Mouse (Mus musculus) liver, embryonic 14.5 days (tissue): ENCODE results near the gene Olfr522. TPM values are rescaled to one million over a fixed set of nuclear protein-coding genes. Genes with fewer than 3 reads are reported as not detected.

Experiments used
- ATAC-seq: fragments of 200-750 bp; cut with Nextera tagmentation; 2 replicates; pipeline ENCODE4 v1.8.0; 2017; ENCODE audit warnings: moderate number of reproducible peaks, mild to moderate bottlenecking, moderate library complexity; ENCODE audit not compliant: insufficient read depth
- DNase-seq, 3 experiments: peaks; one replicate each; pipeline ENCODE4 v3.0.0-alpha.2; 2012 to 2013; ENCODE audit warnings: low read depth in 3 of 3, low spot score in 3 of 3
- H3K27ac ChIP-seq: fragments of 300-500 bp; sonication (generic); 2 replicates; pipeline ENCODE4 v1.5.1; 2014; ENCODE audit warnings: moderate library complexity, mild to moderate bottlenecking, control low read depth, inconsistent platforms
- H3K27me3 ChIP-seq: fragments of 300-500 bp; sonication (generic); 2 replicates; pipeline ENCODE4 v1.6.1; 2014; ENCODE audit warnings: mild to moderate bottlenecking, low read length, moderate library complexity; ENCODE audit not compliant: control insufficient read depth, insufficient read depth
- H3K36me3 ChIP-seq: fragments of 300-500 bp; sonication (generic); replicated peaks from 2 replicates; pipeline ENCODE4 v1.6.1; 2014; ENCODE audit warnings: low read depth; ENCODE audit not compliant: control insufficient read depth, insufficient read depth
- H3K4me1 ChIP-seq, 2 experiments: fragments of 200-500 bp in 1 of 2; fragments of 300-500 bp in 1 of 2; sonication (generic) in 1 of 2; replicated peaks; 2 replicates each; pipeline ENCODE4 v1.6.1; 2012 to 2014; ENCODE audit warnings: antibody characterized with exemption in 1 of 2, inconsistent platforms in 1 of 2, low read length in 1 of 2; ENCODE audit not compliant: control insufficient read depth in 2 of 2, insufficient read depth in 2 of 2
- H3K4me2 ChIP-seq: fragments of 300-500 bp; sonication (generic); 2 replicates; pipeline ENCODE4 v1.6.1; 2014; ENCODE audit warnings: low read depth, mild to moderate bottlenecking, control low read depth, moderate library complexity
- H3K4me3 ChIP-seq, 2 experiments: fragments of 200-500 bp in 1 of 2; fragments of 300-500 bp in 1 of 2; sonication (generic) in 1 of 2; 2 replicates each; pipeline ENCODE4 v1.5.1; 2012 to 2014; ENCODE audit warnings: low read depth in 2 of 2, low read length in 2 of 2, mild to moderate bottlenecking in 2 of 2, control low read depth in 1 of 2, inconsistent platforms in 1 of 2, moderate library complexity in 1 of 2; ENCODE audit not compliant: insufficient read depth in 1 of 2
- H3K9ac ChIP-seq: fragments of 300-500 bp; sonication (generic); replicated peaks from 2 replicates; pipeline ENCODE4 v1.6.1; 2014; ENCODE audit warnings: mild to moderate bottlenecking, control low read depth, moderate library complexity
- H3K9me3 ChIP-seq: fragments of 300-500 bp; sonication (generic); 2 replicates; pipeline ENCODE4 v1.6.1; 2016; ENCODE audit warnings: low read length, mixed read lengths; ENCODE audit not compliant: control insufficient read depth
- CTCF ChIP-seq: IDR thresholded peaks from 2 replicates; pipeline ENCODE4 v1.5.1; 2016; ENCODE audit warnings: antibody characterized with exemption, low read depth, control low read depth
- EP300 ChIP-seq: IDR thresholded peaks from 2 replicates; pipeline ENCODE4 v1.6.1; 2016; ENCODE audit warnings: antibody characterized with exemption, low read depth
- WGBS: fragments of 180-500 bp; shearing (Covaris S2); extraction: QIAGEN DNeasy Blood & Tissue Kit; methylation state at CpG from one replicate; pipeline ENCODE4 v1.1.7; 2014; ENCODE audit not compliant: insufficient replicate concordance; 5-methylcytosine and 5-hydroxymethylcytosine counted together
- polyA plus RNA-seq, 2 experiments: library from polyadenylated mRNA; depleted of rRNA in 1 of 2; stranded (reverse) in 1 of 2; unstranded in 1 of 2; fragments of >200 nt; fragmentation: Nextera tagmentation in 1 of 2; extraction: Ambion mirVana in 1 of 2; gene quantifications; 2 replicates each; pipeline versions ENCODE4 v1.2.1 to v1.2.3; 2012 to 2014

The Olfr522 gene
- polyA plus RNA-seq, 2 experiments, result not detected

DNA sequence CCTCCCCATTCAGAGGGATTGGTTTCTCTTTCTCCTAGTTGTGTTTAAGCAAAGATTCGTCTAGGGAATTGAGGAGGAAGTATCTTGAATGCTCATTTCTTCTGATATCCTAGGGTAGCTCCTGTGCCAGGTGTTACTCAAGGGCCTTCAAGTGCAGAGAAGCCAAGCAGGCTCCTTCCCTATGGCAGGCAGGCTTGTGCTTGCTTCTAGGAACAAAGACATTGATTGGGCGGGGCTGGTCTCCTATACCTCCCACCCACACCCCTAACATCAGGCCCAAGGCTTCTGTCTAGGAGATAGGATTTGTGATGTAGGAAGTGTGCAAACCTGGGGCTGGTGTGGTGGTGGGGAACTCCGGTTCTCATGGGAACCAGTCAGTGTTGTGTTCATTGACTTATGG, 37.6 kb downstream of the Olfr522 start:
- no peak overlapping the region for H3K4me3 ChIP-seq
- TF ChIP-seq CTCF (no peak), EP300 (no peak)
- peaks cover 5 to 21% of the 10 kb centered on the region in 2 experiments; a peak in 3 of 4 replicates for H3K4me1 ChIP-seq
- peak overlapping the region; percentile 11; the same call in 1 of the 2 replicates for H3K4me2 ChIP-seq
- H3K27me3 ChIP-seq, result no peaks in the 10 kb centered on the region
- no peaks in the 10 kb centered on the region for H3K9me3 ChIP-seq
- no peak overlapping the region for H3K9ac ChIP-seq
- no peaks in the 10 kb centered on the region for H3K36me3 ChIP-seq
- DNase-seq, result no peak
- WGBS, result 46% methylated on average over 3 of the region's 3 CpGs
- ATAC-seq, result no peak
- H3K27ac ChIP-seq, result no peak overlapping the region

DNA sequence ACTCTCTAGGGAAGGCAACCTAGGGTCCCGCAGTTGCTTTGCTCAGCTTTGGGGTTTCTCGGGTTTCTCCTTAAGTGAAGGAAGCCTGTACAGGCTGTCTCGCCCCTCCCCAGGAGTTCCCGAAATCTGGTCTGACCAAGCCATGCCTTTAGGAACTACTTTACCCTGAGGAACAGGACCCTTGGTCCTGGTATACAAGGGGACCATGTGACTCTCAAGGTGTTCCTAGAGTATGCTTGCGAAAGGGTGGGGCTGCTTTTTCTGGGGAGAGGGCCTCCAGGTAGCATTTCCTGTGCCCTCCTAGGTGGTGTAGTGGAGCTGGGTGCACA, 38.6 kb downstream of the Olfr522 start:
- peak overlapping the region; percentile 63 for H3K9ac ChIP-seq
- WGBS, result 6% methylated on average over 5 of the region's 5 CpGs
- no peak for TF ChIP-seq EP300
- no peak for TF ChIP-seq CTCF
- H3K27ac ChIP-seq, result no peak overlapping the region
- no peak for DNase-seq
- H3K36me3 ChIP-seq, result no peaks in the 10 kb centered on the region
- no peaks in the 10 kb centered on the region for H3K9me3 ChIP-seq
- no peaks in the 10 kb centered on the region for H3K27me3 ChIP-seq
- H3K4me3 ChIP-seq, result peak overlapping the region; percentile 60 to 69
- peaks cover 5 to 21% of the 10 kb centered on the region in 2 experiments; a peak in 3 of 4 replicates for H3K4me1 ChIP-seq
- H3K4me2 ChIP-seq, result peak overlapping the region; percentile 88
- ATAC-seq, result peak; percentile 29; the same call in 1 of the 2 replicates

DNA sequence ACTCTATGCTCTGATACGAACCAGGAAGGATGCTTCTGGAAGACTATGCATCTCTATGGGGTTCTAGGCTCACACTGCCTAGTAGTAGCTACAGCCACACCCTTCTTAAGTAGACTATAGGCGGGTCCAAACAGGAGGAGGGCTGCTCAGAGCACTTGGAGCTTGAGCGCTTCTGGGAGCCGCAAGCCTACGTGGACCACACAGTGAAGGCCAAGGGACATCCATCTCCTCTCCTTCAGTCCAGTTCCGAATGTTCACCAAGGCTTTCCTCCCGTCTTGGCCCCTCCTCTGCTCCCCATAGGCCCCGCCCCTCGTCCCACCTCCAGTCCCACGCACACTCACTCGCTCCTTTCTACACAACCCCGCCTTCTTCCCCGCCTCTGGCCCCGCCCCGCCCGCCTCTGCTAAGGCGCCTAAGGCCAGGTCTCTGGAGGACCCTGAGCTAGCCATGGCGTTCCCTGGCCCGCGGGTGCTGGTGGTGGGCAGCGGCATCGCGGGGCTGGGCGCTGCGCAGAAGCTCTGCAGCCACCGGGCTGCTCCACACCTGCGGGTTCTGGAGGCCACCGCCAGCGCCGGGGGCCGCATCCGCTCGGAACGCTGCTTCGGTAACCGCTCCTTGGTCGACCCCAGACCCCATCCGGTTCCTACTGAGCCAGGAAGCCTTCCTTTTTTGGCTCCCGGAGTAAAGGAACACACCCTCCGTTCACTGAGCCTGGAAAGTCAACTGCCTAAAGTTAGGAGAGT, 39.1 kb downstream of the Olfr522 start:
- Histone ChIP-seq H3K27ac (no peak overlapping the region), H3K9me3 (no peaks in the 10 kb centered on the region), H3K4me2 (peak overlapping the region; percentile 88), H3K9ac (peak overlapping the region; percentile 63), H3K36me3 (no peaks in the 10 kb centered on the region), H3K4me3 (peak overlapping the region; percentile 60 to 69), H3K27me3 (no peaks in the 10 kb centered on the region), H3K4me1 (peaks cover 5 to 21% of the 10 kb centered on the region in 2 experiments; a peak in 3 of 4 replicates)
- TF ChIP-seq CTCF (no peak), EP300 (no peak)
- ATAC-seq (peak; percentile 99), DNase-seq (peak; percentile 74 to 82 (median 77))
- WGBS, result 1% methylated on average over 40 of the region's 40 CpGs

DNA sequence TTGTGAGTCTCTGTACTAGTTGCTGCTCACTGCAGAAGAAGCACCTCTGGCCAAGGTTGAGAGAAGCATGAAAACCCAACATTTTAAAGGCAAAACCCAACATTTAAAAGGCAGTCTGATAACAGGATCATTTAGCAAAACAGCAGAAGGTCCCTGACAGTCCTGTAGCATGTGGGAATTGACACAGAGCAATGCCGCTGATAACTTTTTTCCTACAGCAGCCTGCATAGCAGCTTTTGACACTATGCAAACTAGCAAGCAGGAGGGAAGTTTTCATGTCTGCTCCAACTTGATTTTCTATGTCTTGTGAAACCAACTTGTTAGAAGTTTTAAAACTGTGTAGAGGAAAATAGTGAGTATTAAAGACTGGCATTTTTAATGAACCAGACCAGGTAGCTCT, 40.2 kb downstream of the Olfr522 start:
- Histone ChIP-seq H3K4me1 (peaks cover 5 to 21% of the 10 kb centered on the region in 2 experiments; a peak in 3 of 4 replicates), H3K27me3 (no peaks in the 10 kb centered on the region), H3K4me3 (no peak overlapping the region), H3K36me3 (no peaks in the 10 kb centered on the region), H3K9me3 (no peaks in the 10 kb centered on the region), H3K9ac (no peak overlapping the region), H3K27ac (no peak overlapping the region), H3K4me2 (no peak overlapping the region)
- 76% methylated on average over 1 of the region's 1 CpGs for whole genome bisulfite sequencing
- DNase-seq (no peak), ATAC-seq (no peak)
- no peak for TF ChIP-seq EP300
- TF ChIP-seq CTCF, result no peak

DNA sequence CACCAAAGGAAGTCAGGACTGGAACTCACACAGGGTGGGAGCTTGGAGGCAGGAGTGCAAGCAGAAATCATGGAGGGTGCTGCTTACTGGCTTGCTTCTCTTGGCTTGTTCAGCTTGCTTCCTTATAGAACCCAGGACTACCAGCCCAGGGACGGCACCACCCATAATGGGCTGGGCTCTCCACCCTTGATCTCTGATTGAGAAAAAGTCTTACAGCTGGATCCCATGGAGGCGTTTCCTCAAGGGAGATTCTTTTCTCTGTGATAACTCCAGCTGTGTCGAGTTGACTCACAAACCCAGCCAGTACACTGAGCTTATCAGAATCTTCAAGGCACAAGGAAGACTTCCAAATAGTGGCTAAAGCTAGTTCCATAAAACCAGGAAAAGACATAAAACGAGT, 41.8 kb downstream of the Olfr522 start:
- Histone ChIP-seq H3K9me3 (no peaks in the 10 kb centered on the region), H3K27ac (no peak overlapping the region), H3K4me3 (no peak overlapping the region), H3K4me2 (no peak overlapping the region), H3K4me1 (peaks cover 5 to 21% of the 10 kb centered on the region in 2 experiments; a peak in 3 of 4 replicates), H3K36me3 (no peaks in the 10 kb centered on the region), H3K27me3 (no peaks in the 10 kb centered on the region), H3K9ac (no peak overlapping the region)
- ATAC-seq, result no peak
- TF ChIP-seq EP300 (no peak), CTCF (no peak)
- 11% methylated on average over 4 of the region's 4 CpGs for WGBS
- DNase-seq, result no peak
